Mouse (Mus musculus) forebrain, embryonic 11.5 days (tissue): ENCODE data around the gene D11Wsu47e. TPM values are rescaled to one million over a fixed set of nuclear protein-coding genes. Genes with fewer than 3 reads are reported as not detected.

ENCODE experiments used
- ATAC-seq: fragments of 200-750 bp; cut with Nextera tagmentation; replicated peaks from 2 replicates; pipeline ENCODE4 v1.8.0; 2017; ENCODE audit warnings: moderate TSS enrichment; ENCODE audit not compliant: low FRiP score
- DNase-seq: peaks from one replicate; pipeline ENCODE4 v3.0.0-alpha.2; 2017; ENCODE audit warnings: low spot score
- H3K27ac ChIP-seq: fragments of 300-500 bp; sonication (generic); 2 replicates; pipeline ENCODE4 v1.5.1; 2014; ENCODE audit warnings: low read depth, low read length
- H3K27me3 ChIP-seq: fragments of 300-500 bp; sonication (generic); 2 replicates; pipeline ENCODE4 v1.6.1; 2014; ENCODE audit warnings: mild to moderate bottlenecking, low read length, mixed read lengths; ENCODE audit not compliant: control insufficient read depth, insufficient read depth
- H3K36me3 ChIP-seq: fragments of 300-500 bp; sonication (generic); 2 replicates; pipeline ENCODE4 v1.6.1; 2014; ENCODE audit warnings: mild to moderate bottlenecking, low read length, moderate library complexity, mixed read lengths; ENCODE audit not compliant: control insufficient read depth, insufficient read depth
- H3K4me1 ChIP-seq: fragments of 300-500 bp; sonication (generic); replicated peaks from 2 replicates; pipeline ENCODE4 v1.6.1; 2014; ENCODE audit warnings: low read length, mixed read lengths; ENCODE audit not compliant: control insufficient read depth, insufficient read depth
- H3K4me2 ChIP-seq: fragments of 300-500 bp; sonication (generic); 2 replicates; pipeline ENCODE4 v1.6.1; 2014; ENCODE audit warnings: low read depth, mild to moderate bottlenecking, low read length, moderate library complexity, mixed read lengths; ENCODE audit not compliant: severe bottlenecking
- H3K4me3 ChIP-seq: fragments of 300-500 bp; sonication (generic); 2 replicates; pipeline ENCODE4 v1.5.1; 2014; ENCODE audit warnings: low read depth, low read length
- H3K9ac ChIP-seq: fragments of 300-500 bp; sonication (generic); 2 replicates; pipeline ENCODE4 v1.6.1; 2014; ENCODE audit warnings: low read length
- H3K9me3 ChIP-seq: fragments of 300-500 bp; sonication (generic); 2 replicates; pipeline ENCODE4 v1.6.1; 2016; ENCODE audit warnings: low read length, mixed read lengths; ENCODE audit not compliant: control insufficient read depth
- WGBS: fragments of 180-500 bp; shearing (Covaris S2); extraction: QIAGEN DNeasy Blood & Tissue Kit; methylation state at CpG from one replicate; pipeline ENCODE4 v1.1.7; 2014; 5-methylcytosine and 5-hydroxymethylcytosine counted together
- polyA plus RNA-seq: library from polyadenylated mRNA; unstranded; fragments of >200 nt; fragmentation: Nextera tagmentation; extraction: Ambion mirVana; gene quantifications from 2 replicates; pipeline ENCODE4 v1.2.1, GENCODE M21; 2014

The D11Wsu47e gene
- polyA plus RNA-seq, 1 experiment from 2014 or later = 26.5 TPM

GRCm38 (mm10) chr11:113711061-113711460 lies 26.8 kb downstream of the D11Wsu47e start:
- Histone ChIP-seq H3K9me3 (no peaks in the 10 kb centered on the region), H3K27me3 (peaks cover 3% of the 10 kb centered on the region), H3K4me2 (no peak overlapping the region), H3K27ac (no peak overlapping the region), H3K9ac (no peak overlapping the region), H3K4me3 (no peak overlapping the region), H3K4me1 (peaks cover 27% of the 10 kb centered on the region), H3K36me3 (no peaks in the 10 kb centered on the region)
- DNase-seq = no peak
- 33% methylated on average over 1 of the region's 1 CpGs for WGBS
- ATAC-seq = no peak

- H3K36me3 ChIP-seq = no peaks in the 10 kb centered on the region
- no peaks in the 10 kb centered on the region for H3K9me3 ChIP-seq
- DNase-seq (no peak), ATAC-seq (no peak)
- H3K4me1 ChIP-seq = peaks cover 11% of the 10 kb centered on the region
- 64% methylated on average over 7 of the region's 7 CpGs for WGBS
- H3K4me3 ChIP-seq = no peak overlapping the region
- no peak overlapping the region for H3K4me2 ChIP-seq
- no peak overlapping the region for H3K27ac ChIP-seq
- H3K27me3 ChIP-seq = no peaks in the 10 kb centered on the region
- H3K9ac ChIP-seq = no peak overlapping the region
Observed at GRCm38 (mm10) chr11:113715078-113715674, 31.0 kb downstream of the D11Wsu47e start.

- DNase-seq (no peak), ATAC-seq (no peak)
- Histone ChIP-seq H3K4me3 (no peak overlapping the region), H3K9me3 (no peaks in the 10 kb centered on the region), H3K4me2 (no peak overlapping the region), H3K27me3 (no peaks in the 10 kb centered on the region), H3K9ac (no peak overlapping the region), H3K27ac (no peak overlapping the region), H3K4me1 (peaks cover 1% of the 10 kb centered on the region), H3K36me3 (no peaks in the 10 kb centered on the region)
- 92% methylated on average over 2 of the region's 2 CpGs for WGBS
Observed at GRCm38 (mm10) chr11:113716132-113716531, 31.9 kb downstream of the D11Wsu47e start.

- no peaks in the 10 kb centered on the region for H3K9me3 ChIP-seq
- no peak overlapping the region for H3K27ac ChIP-seq
- ATAC-seq = no peak
- no peak overlapping the region for H3K4me2 ChIP-seq
- H3K27me3 ChIP-seq = no peaks in the 10 kb centered on the region
- H3K4me3 ChIP-seq = no peak overlapping the region
- 67% methylated on average over 16 of the region's 16 CpGs for WGBS
- H3K9ac ChIP-seq = no peak overlapping the region
- no peaks in the 10 kb centered on the region for H3K36me3 ChIP-seq
- DNase-seq = no peak
- H3K4me1 ChIP-seq = no peaks in the 10 kb centered on the region
Observed at GRCm38 (mm10) chr11:113717767-113718424, 33.7 kb downstream of the D11Wsu47e start.

- no peak overlapping the region for H3K4me2 ChIP-seq
- H3K4me1 ChIP-seq = peaks cover 9% of the 10 kb centered on the region
- H3K27me3 ChIP-seq = no peaks in the 10 kb centered on the region
- DNase-seq (no peak), ATAC-seq (no peak)
- H3K27ac ChIP-seq = no peak overlapping the region
- 82% methylated on average over 14 of the region's 14 CpGs for WGBS
- no peak overlapping the region for H3K4me3 ChIP-seq
- no peak overlapping the region for H3K9ac ChIP-seq
- peaks cover 7% of the 10 kb centered on the region; the same call in 1 of the 2 replicates for H3K36me3 ChIP-seq
- no peaks in the 10 kb centered on the region for H3K9me3 ChIP-seq
Observed at GRCm38 (mm10) chr11:113722405-113723090, 38.3 kb downstream of the D11Wsu47e start.

- no peak overlapping the region for H3K27ac ChIP-seq
- H3K36me3 ChIP-seq = peaks cover 24% of the 10 kb centered on the region
- H3K9me3 ChIP-seq = no peaks in the 10 kb centered on the region
- DNase-seq = no peak
- ATAC-seq = peak; percentile 25; the same call in 1 of the 2 replicates
- peaks cover 9% of the 10 kb centered on the region for H3K4me1 ChIP-seq
- H3K4me3 ChIP-seq = no peak overlapping the region
- H3K4me2 ChIP-seq = no peak overlapping the region
- no peak overlapping the region for H3K9ac ChIP-seq
- H3K27me3 ChIP-seq = no peaks in the 10 kb centered on the region
- WGBS = 71% methylated on average over 4 of the region's 4 CpGs
Observed at GRCm38 (mm10) chr11:113725235-113726048, 41.2 kb downstream of the D11Wsu47e start.

GRCm38 (mm10) chr11:113726994-113727888 lies 43.0 kb downstream of the D11Wsu47e start:
- peaks cover 9% of the 10 kb centered on the region for H3K4me1 ChIP-seq
- ATAC-seq (no peak), DNase-seq (no peak)
- H3K4me3 ChIP-seq = no peak overlapping the region
- WGBS = 90% methylated on average over 14 of the region's 14 CpGs
- no peaks in the 10 kb centered on the region for H3K27me3 ChIP-seq
- H3K9ac ChIP-seq = no peak overlapping the region
- no peak overlapping the region for H3K27ac ChIP-seq
- H3K36me3 ChIP-seq = peaks cover 24% of the 10 kb centered on the region
- H3K9me3 ChIP-seq = no peaks in the 10 kb centered on the region
- no peak overlapping the region for H3K4me2 ChIP-seq

GRCm38 (mm10) chr11:113727992-113728391 lies 43.8 kb downstream of the D11Wsu47e start:
- peaks cover 24% of the 10 kb centered on the region for H3K36me3 ChIP-seq
- WGBS = 72% methylated on average over 6 of the region's 6 CpGs

More at GRCm38 (mm10) chr11:113727992-113728391, 43.8 kb downstream of the D11Wsu47e start:
- ATAC-seq = no peak
- no peak overlapping the region for H3K4me3 ChIP-seq
- peaks cover 11% of the 10 kb centered on the region for H3K4me1 ChIP-seq
- no peak overlapping the region for H3K27ac ChIP-seq
- no peaks in the 10 kb centered on the region for H3K9me3 ChIP-seq
- no peaks in the 10 kb centered on the region for H3K27me3 ChIP-seq
- H3K4me2 ChIP-seq = no peak overlapping the region
- no peak overlapping the region for H3K9ac ChIP-seq
- no peak for DNase-seq
